Comparison of ENCODE assay signal across 11 mouse cellular contexts in genomic region chr13:21751827-21752226, GRCm38 (mm10). TPM values are rescaled to one million over a fixed set of nuclear protein-coding genes. Genes with fewer than 3 reads are reported as not detected.
DNase-seq lines count a peak whose midpoint lies in the region; ATAC-seq and TF ChIP-seq lines count a peak whose summit lies in the region.
"Had no signal": no experiment of that assay in that cellular context is flagged by ENCODE, and none has a peak within 500 bp of the region (broad histone marks: within the 10 kb centered on the region; RNA-seq: fewer than 3 reads in every experiment).

No protein-coding gene starts in this region.

- TF ChIP-seq CTCF in forebrain, postnatal 0 days (IDR thresholded peaks at IDR 0.05; ENCODE audit: low read depth), result no peak

- H3K9ac ChIP-seq in forebrain, embryonic 11.5 days (ENCODE audit: low read length), result no peak overlapping the region; the same call in 1 of the 2 replicates
- no peak overlapping the region for H3K9ac ChIP-seq in forebrain, postnatal 0 days
- no peak overlapping the region for H3K9ac ChIP-seq in lung, embryonic 16.5 days (ENCODE audit: low read length)
- no peak overlapping the region for H3K9ac ChIP-seq in forebrain, embryonic 14.5 days (ENCODE audit: low read length)
- no peak overlapping the region for H3K9ac ChIP-seq in midbrain, embryonic 14.5 days (replicated peaks; ENCODE audit: low read length)

- no peak for DNase-seq in forebrain, embryonic 11.5 days (ENCODE audit: low spot score)
- no peak for DNase-seq in forebrain, postnatal 0 days
- DNase-seq in lung, postnatal 10 days, result no peak
- DNase-seq in forebrain, embryonic 14.5 days (ENCODE audit: low spot score), result no peak
- DNase-seq in midbrain, embryonic 14.5 days, result no peak
- no peak for DNase-seq in cerebellum, adult 9-10 months
- DNase-seq in thymus, postnatal 14 days, result no peak
- DNase-seq: kidney, postnatal 10 days had no signal

- 76% methylated on average over 3 of the region's 3 CpGs for WGBS in forebrain, embryonic 11.5 days
- WGBS in forebrain, postnatal 0 days, result 77% methylated on average over 3 of the region's 3 CpGs
- 60% methylated on average over 3 of the region's 3 CpGs for WGBS in lung, embryonic 16.5 days
- WGBS in forebrain, embryonic 14.5 days, result 76% methylated on average over 3 of the region's 3 CpGs
- 78% methylated on average over 3 of the region's 3 CpGs for WGBS in midbrain, embryonic 14.5 days

- H3K36me3 ChIP-seq in forebrain, embryonic 11.5 days (ENCODE audit: control insufficient read depth, insufficient read depth, low read length), result no peaks in the 10 kb centered on the region
- H3K36me3 ChIP-seq in forebrain, postnatal 0 days (ENCODE audit: insufficient read depth), result no peaks in the 10 kb centered on the region
- no peaks in the 10 kb centered on the region for H3K36me3 ChIP-seq in lung, embryonic 16.5 days (ENCODE audit: control insufficient read depth, insufficient read depth, low read length)
- no peaks in the 10 kb centered on the region for H3K36me3 ChIP-seq in forebrain, embryonic 14.5 days (ENCODE audit: control insufficient read depth, insufficient read depth, low read length)
- no peaks in the 10 kb centered on the region for H3K36me3 ChIP-seq in midbrain, embryonic 14.5 days (ENCODE audit: control insufficient read depth, insufficient read depth, low read length)

- ATAC-seq in forebrain, embryonic 11.5 days (replicated peaks; ENCODE audit: low FRiP score), result no peak
- ATAC-seq in forebrain, postnatal 0 days, result no peak
- ATAC-seq in lung, embryonic 16.5 days (ENCODE audit: low read depth), result no peak
- no peak for ATAC-seq in forebrain, embryonic 14.5 days
- ATAC-seq in midbrain, embryonic 14.5 days (ENCODE audit: low FRiP score, low TSS enrichment), result no peak
- ATAC-seq: CD4-positive, CD25-positive, alpha-beta regulatory T cell, adult 4 months had no signal

- no peaks in the 10 kb centered on the region for H3K27me3 ChIP-seq in forebrain, embryonic 11.5 days (ENCODE audit: control insufficient read depth, insufficient read depth, low read length)
- no peaks in the 10 kb centered on the region for H3K27me3 ChIP-seq in forebrain, postnatal 0 days (ENCODE audit: insufficient read depth, low read length)
- H3K27me3 ChIP-seq in lung, embryonic 16.5 days (ENCODE audit: control insufficient read depth, insufficient read depth, low read depth, low read length), result no peaks in the 10 kb centered on the region
- no peaks in the 10 kb centered on the region for H3K27me3 ChIP-seq in forebrain, embryonic 14.5 days (replicated peaks; ENCODE audit: control insufficient read depth, insufficient read depth, low read length)
- no peaks in the 10 kb centered on the region for H3K27me3 ChIP-seq in midbrain, embryonic 14.5 days (ENCODE audit: control insufficient read depth, insufficient read depth, low read length)

- no peak overlapping the region for H3K4me3 ChIP-seq in forebrain, embryonic 11.5 days (ENCODE audit: low read depth, low read length)
- H3K4me3 ChIP-seq in forebrain, postnatal 0 days (ENCODE audit: low read depth, low read length), result no peak overlapping the region
- no peak overlapping the region for H3K4me3 ChIP-seq in lung, embryonic 16.5 days (ENCODE audit: low read length)
- H3K4me3 ChIP-seq in forebrain, embryonic 14.5 days (ENCODE audit: low read depth, low read length), result no peak overlapping the region
- no peak overlapping the region for H3K4me3 ChIP-seq in midbrain, embryonic 14.5 days (replicated peaks; ENCODE audit: low read depth, low read length)

- H3K4me1 ChIP-seq in forebrain, embryonic 11.5 days (replicated peaks; ENCODE audit: control insufficient read depth, insufficient read depth, low read length), result peaks cover 3% of the 10 kb centered on the region; the same call in 1 of the 2 replicates
- H3K4me1 ChIP-seq in forebrain, postnatal 0 days (ENCODE audit: insufficient read depth), result peaks cover 18% of the 10 kb centered on the region
- H3K4me1 ChIP-seq in lung, embryonic 16.5 days (replicated peaks; ENCODE audit: control insufficient read depth, insufficient read depth, low read length), result peaks cover 12% of the 10 kb centered on the region
- peaks cover 26% of the 10 kb centered on the region for H3K4me1 ChIP-seq in forebrain, embryonic 14.5 days (ENCODE audit: control insufficient read depth, insufficient read depth, low read length)
- H3K4me1 ChIP-seq in midbrain, embryonic 14.5 days (ENCODE audit: control insufficient read depth, insufficient read depth, low read length), result peaks cover 33% of the 10 kb centered on the region

- H3K4me2 ChIP-seq in forebrain, embryonic 11.5 days (ENCODE audit: low read depth, low read length, severe bottlenecking), result no peak overlapping the region
- H3K4me2 ChIP-seq in forebrain, postnatal 0 days (ENCODE audit: low read depth), result no peak overlapping the region
- no peak overlapping the region for H3K4me2 ChIP-seq in lung, embryonic 16.5 days (ENCODE audit: low read depth, low read length)
- peak overlapping the region; percentile 77; the same call in 1 of the 2 replicates for H3K4me2 ChIP-seq in forebrain, embryonic 14.5 days (ENCODE audit: low read length)
- H3K4me2 ChIP-seq in midbrain, embryonic 14.5 days (ENCODE audit: low read length), result 0 out of 2 replicates have a peak overlapping the region, but pooled peaks have one; percentile 74

- no peaks in the 10 kb centered on the region for H3K9me3 ChIP-seq in forebrain, embryonic 11.5 days (ENCODE audit: control insufficient read depth, low read length)
- no peaks in the 10 kb centered on the region for H3K9me3 ChIP-seq in forebrain, postnatal 0 days (ENCODE audit: low read length)
- H3K9me3 ChIP-seq in lung, embryonic 16.5 days (ENCODE audit: control insufficient read depth, low read length), result no peaks in the 10 kb centered on the region
- H3K9me3 ChIP-seq in forebrain, embryonic 14.5 days (replicated peaks; ENCODE audit: control insufficient read depth, low read length), result no peaks in the 10 kb centered on the region
- no peaks in the 10 kb centered on the region for H3K9me3 ChIP-seq in midbrain, embryonic 14.5 days (ENCODE audit: control insufficient read depth, low read length)

- H3K27ac ChIP-seq in forebrain, embryonic 11.5 days (ENCODE audit: low read depth, low read length), result peak overlapping the region; percentile 93
- H3K27ac ChIP-seq in forebrain, postnatal 0 days (ENCODE audit: low read depth, low read length), result no peak overlapping the region
- H3K27ac ChIP-seq in lung, embryonic 16.5 days (ENCODE audit: low read length), result peak overlapping the region; percentile 78
- peak overlapping the region; percentile 91 for H3K27ac ChIP-seq in forebrain, embryonic 14.5 days (ENCODE audit: low read depth, low read length)
- H3K27ac ChIP-seq in midbrain, embryonic 14.5 days (replicated peaks; ENCODE audit: low read depth, low read length), result 0 out of 2 replicates have a peak overlapping the region, but pooled peaks have one; percentile 20

RNA-seq across cellular contexts. Expression of gene Hist1h4k, which starts 1.5 kb away (rescaled TPM):
- polyA plus RNA-seq in forebrain, embryonic 11.5 days (2014; fragmentation: Nextera tagmentation; extraction: Ambion mirVana), result 4.4 TPM in 2 replicates
- total RNA-seq in forebrain, postnatal 0 days (2014; rRNA removed), result 635 and 850 TPM in 2 replicates
- not detected in 2 replicates for polyA plus RNA-seq in forebrain, postnatal 0 days (2015; fragmentation: Nextera tagmentation; extraction: Ambion mirVana)
- polyA plus RNA-seq in lung, embryonic 16.5 days (2015; fragmentation: Nextera tagmentation; extraction: Ambion mirVana), result 2.0 and 5.4 TPM in 2 replicates
- 2.7 and 4.6 TPM in 2 replicates for polyA plus RNA-seq in forebrain, embryonic 14.5 days (2014; fragmentation: Nextera tagmentation; extraction: Ambion mirVana)
- 2.3 TPM in 1 of 2 replicates, not detected in the other for polyA plus RNA-seq in midbrain, embryonic 14.5 days (2014; fragmentation: Nextera tagmentation; extraction: Ambion mirVana)

RNA-seq across cellular contexts. Expression of gene Hist1h2ak, which starts 1.8 kb away (rescaled TPM):
- polyA plus RNA-seq in forebrain, embryonic 11.5 days (2014; fragmentation: Nextera tagmentation; extraction: Ambion mirVana), result 11.0 and 12.5 TPM in 2 replicates
- total RNA-seq in forebrain, postnatal 0 days (2014; rRNA removed), result 242 and 258 TPM in 2 replicates
- polyA plus RNA-seq in forebrain, postnatal 0 days (2015; fragmentation: Nextera tagmentation; extraction: Ambion mirVana), result 4.4 and 5.2 TPM in 2 replicates
- 31.5 and 35.8 TPM in 2 replicates for polyA plus RNA-seq in lung, embryonic 16.5 days (2015; fragmentation: Nextera tagmentation; extraction: Ambion mirVana)
- polyA plus RNA-seq in forebrain, embryonic 14.5 days (2014; fragmentation: Nextera tagmentation; extraction: Ambion mirVana), result 3.4 and 10.8 TPM in 2 replicates
- 2.4 and 4.4 TPM in 2 replicates for polyA plus RNA-seq in midbrain, embryonic 14.5 days (2014; fragmentation: Nextera tagmentation; extraction: Ambion mirVana)
- polyA plus RNA-seq: liver, adult 2 months had no signal

RNA-seq across cellular contexts. Expression of gene Hist1h2bn, which starts 2.1 kb away (rescaled TPM):
- 1.9 and 2.5 TPM in 2 replicates for polyA plus RNA-seq in forebrain, embryonic 11.5 days (2014; fragmentation: Nextera tagmentation; extraction: Ambion mirVana)
- total RNA-seq in forebrain, postnatal 0 days (2014; rRNA removed), result 157 and 249 TPM in 2 replicates
- not detected in 2 replicates for polyA plus RNA-seq in forebrain, postnatal 0 days (2015; fragmentation: Nextera tagmentation; extraction: Ambion mirVana)
- 5.8 and 7.8 TPM in 2 replicates for polyA plus RNA-seq in lung, embryonic 16.5 days (2015; fragmentation: Nextera tagmentation; extraction: Ambion mirVana)
- polyA plus RNA-seq in forebrain, embryonic 14.5 days (2014; fragmentation: Nextera tagmentation; extraction: Ambion mirVana), result 0.90 and 2.5 TPM in 2 replicates
- polyA plus RNA-seq in midbrain, embryonic 14.5 days (2014; fragmentation: Nextera tagmentation; extraction: Ambion mirVana), result 1.0 and 1.6 TPM in 2 replicates
- polyA plus RNA-seq: liver, adult 2 months had no signal

RNA-seq across cellular contexts. Expression of gene Hist1h4j, which starts 17.0 kb away (rescaled TPM):
- 1.2 and 1.6 TPM in 2 replicates for polyA plus RNA-seq in forebrain, embryonic 11.5 days (2014; fragmentation: Nextera tagmentation; extraction: Ambion mirVana)
- 282 and 307 TPM in 2 replicates for total RNA-seq in forebrain, postnatal 0 days (2014; rRNA removed)
- polyA plus RNA-seq in forebrain, postnatal 0 days (2015; fragmentation: Nextera tagmentation; extraction: Ambion mirVana), result not detected in 2 replicates
- 1.3 and 1.4 TPM in 2 replicates for polyA plus RNA-seq in lung, embryonic 16.5 days (2015; fragmentation: Nextera tagmentation; extraction: Ambion mirVana)
- polyA plus RNA-seq in forebrain, embryonic 14.5 days (2014; fragmentation: Nextera tagmentation; extraction: Ambion mirVana), result 1.7 TPM in 2 replicates
- 0.66 TPM in 2 replicates for polyA plus RNA-seq in midbrain, embryonic 14.5 days (2014; fragmentation: Nextera tagmentation; extraction: Ambion mirVana)
- polyA plus RNA-seq: CD4-positive, CD25-positive, alpha-beta regulatory T cell, adult 4 months had no signal

RNA-seq across cellular contexts. Expression of gene Hist1h1b, which starts 28.6 kb away (rescaled TPM):
- 20.4 and 20.6 TPM in 2 replicates for polyA plus RNA-seq in forebrain, embryonic 11.5 days (2014; fragmentation: Nextera tagmentation; extraction: Ambion mirVana)
- 140 and 182 TPM in 2 replicates for total RNA-seq in forebrain, postnatal 0 days (2014; rRNA removed)
- polyA plus RNA-seq in forebrain, postnatal 0 days (2015; fragmentation: Nextera tagmentation; extraction: Ambion mirVana), result 4.0 and 4.7 TPM in 2 replicates
- 23.4 and 24.2 TPM in 2 replicates for polyA plus RNA-seq in lung, embryonic 16.5 days (2015; fragmentation: Nextera tagmentation; extraction: Ambion mirVana)
- polyA plus RNA-seq in forebrain, embryonic 14.5 days (2014; fragmentation: Nextera tagmentation; extraction: Ambion mirVana), result 11.0 and 11.1 TPM in 2 replicates
- polyA plus RNA-seq in midbrain, embryonic 14.5 days (2014; fragmentation: Nextera tagmentation; extraction: Ambion mirVana), result 1.8 and 4.0 TPM in 2 replicates
- polyA plus RNA-seq: liver, adult 2 months had no signal

Comparison
In these comparisons a context has a peak if more than half of its experiments do, and no peak if none do; other contexts are left out.
1. H3K4me2 ChIP-seq: peak in forebrain, embryonic 14.5 days (single experiment) and midbrain, embryonic 14.5 days (single experiment); none in forebrain, embryonic 11.5 days (single experiment), forebrain, postnatal 0 days (single experiment) and lung, embryonic 16.5 days (single experiment).